Mouse (Mus musculus): Measurements from ENCODE around the gene Abhd10. TPM values are rescaled to one million over a fixed set of nuclear protein-coding genes. Genes with fewer than 3 reads are reported as not detected.

The Abhd10 gene
- total and polyA plus RNA-seq, 3 experiments, result 11.5 to 17.1 (median 15.8) TPM

DNA sequence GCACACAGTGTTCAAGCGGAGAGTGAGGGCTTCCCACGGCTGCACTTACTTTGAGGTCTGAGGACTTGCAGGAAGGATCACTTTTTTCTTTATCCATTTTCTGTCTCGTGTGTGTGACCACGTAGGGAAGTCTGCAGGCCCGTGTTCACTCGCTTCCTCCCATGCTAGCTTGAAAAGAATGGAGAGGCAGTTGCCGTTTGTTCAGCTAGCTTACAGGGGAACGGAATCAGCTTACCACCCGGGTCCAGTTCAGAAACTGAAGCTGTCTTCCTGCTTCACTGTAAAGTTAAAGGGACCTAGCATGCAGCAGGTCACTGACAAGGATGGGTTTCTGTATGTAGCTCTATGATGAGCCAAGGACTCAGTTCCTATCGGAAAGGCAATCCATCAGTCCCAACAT lies 49.2 kb downstream of the Abhd10 start, which contains the start of gene Tmprss7:
Gene Tmprss7, minus strand, starts transcription at position 101 of the 400 bp plus-strand sequence.
- Histone ChIP-seq H3K27ac (no peak within 1 kb of the TSS), H3K79me2 (replicated peaks; ENCODE audit: control insufficient read depth, insufficient read depth, low read length) (no peaks in the 10 kb centered on the region), H3K27me3 (ENCODE audit: control insufficient read depth, insufficient read depth, low read length) (no peaks in the 10 kb centered on the region), H3K9ac (ENCODE audit: low read depth, low read length) (no peak within 1 kb of the TSS), H3K4me1 (ENCODE audit: control insufficient read depth, insufficient read depth, low read length) (no peaks in the 10 kb centered on the region), H3K36me3 (ENCODE audit: control insufficient read depth, insufficient read depth, low read length) (no peaks in the 10 kb centered on the region), H3K4me3 (no peak within 1 kb of the TSS)
- 61% methylated on average over 10 of the region's 10 CpGs for WGBS
- TF ChIP-seq POLR2A (IDR thresholded peaks at IDR 0.05; ENCODE audit: insufficient read depth, low read depth, low read length) (no peak), CTCF (IDR thresholded peaks at IDR 0.05) (no peak), EP300 (IDR thresholded peaks at IDR 0.05; ENCODE audit: insufficient read depth, low read depth, low read length) (no peak)
- DNase-seq, result no peak
- intact Hi-C loops (cut with DNase I), result no loop called here

DNA sequence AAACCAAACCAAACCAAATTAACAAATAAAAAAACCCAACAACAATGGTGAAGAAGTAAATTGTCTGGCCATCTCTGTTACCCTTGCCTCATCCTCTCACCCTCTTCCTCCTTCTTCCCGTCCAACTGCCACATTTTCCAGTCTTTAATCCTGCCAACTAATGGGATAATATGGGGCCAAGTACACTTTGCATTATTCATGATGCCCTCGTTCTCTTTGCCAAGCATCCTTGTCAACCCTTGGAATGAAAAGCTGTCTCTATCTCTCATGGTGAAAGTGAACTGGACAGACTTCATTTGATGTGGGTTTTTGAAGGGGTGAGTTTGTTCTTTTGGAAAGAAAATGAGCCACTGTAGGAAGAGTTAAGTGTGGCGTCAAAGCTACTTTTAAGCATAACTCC lies 49.9 kb downstream of the Abhd10 start:
- intact Hi-C loops (cut with DNase I), result no loop called here
- TF ChIP-seq CTCF (IDR thresholded peaks at IDR 0.05), result no peak
- no peak for TF ChIP-seq POLR2A (IDR thresholded peaks at IDR 0.05; ENCODE audit: insufficient read depth, low read depth, low read length)
- no peak for TF ChIP-seq EP300 (IDR thresholded peaks at IDR 0.05; ENCODE audit: insufficient read depth, low read depth, low read length)
- Histone ChIP-seq H3K36me3 (ENCODE audit: control insufficient read depth, insufficient read depth, low read length) (no peaks in the 10 kb centered on the region), H3K79me2 (replicated peaks; ENCODE audit: control insufficient read depth, insufficient read depth, low read length) (no peaks in the 10 kb centered on the region), H3K4me3 (no peak overlapping the region), H3K4me1 (ENCODE audit: control insufficient read depth, insufficient read depth, low read length) (no peaks in the 10 kb centered on the region), H3K27me3 (ENCODE audit: control insufficient read depth, insufficient read depth, low read length) (no peaks in the 10 kb centered on the region), H3K27ac (no peak overlapping the region), H3K9ac (ENCODE audit: low read depth, low read length) (no peak overlapping the region)
- 64% methylated on average over 3 of the region's 3 CpGs for whole genome bisulfite sequencing
- no peak for DNase-seq

DNA sequence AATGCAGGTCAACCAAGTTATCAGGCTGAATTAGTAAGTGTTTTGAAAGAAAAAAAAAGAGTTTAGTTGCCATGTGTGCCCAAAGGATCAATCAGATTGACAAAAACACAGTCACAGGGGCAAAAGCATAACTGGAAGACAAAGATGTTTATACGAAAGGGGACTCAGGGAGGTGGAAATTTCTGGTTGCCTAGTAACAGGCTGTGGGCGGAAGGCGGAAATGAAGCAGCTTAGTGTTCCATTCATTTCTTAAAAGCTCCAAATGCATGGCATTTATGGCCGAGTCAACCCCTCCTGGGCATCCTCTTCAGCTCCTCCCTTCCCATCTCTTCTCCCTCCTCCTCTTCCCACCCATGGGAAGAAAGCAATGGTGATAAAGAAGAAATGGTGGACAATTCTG lies 52.6 kb downstream of the Abhd10 start:
- intact Hi-C loops (cut with DNase I), result no loop called here
- 38% methylated on average over 4 of the region's 4 CpGs for WGBS
- no peak for TF ChIP-seq CTCF (IDR thresholded peaks at IDR 0.05)
- TF ChIP-seq EP300 (IDR thresholded peaks at IDR 0.05; ENCODE audit: insufficient read depth, low read depth, low read length), result no peak
- no peak for TF ChIP-seq POLR2A (IDR thresholded peaks at IDR 0.05; ENCODE audit: insufficient read depth, low read depth, low read length)
- H3K27me3 ChIP-seq (ENCODE audit: control insufficient read depth, insufficient read depth, low read length), result no peaks in the 10 kb centered on the region
- H3K79me2 ChIP-seq (replicated peaks; ENCODE audit: control insufficient read depth, insufficient read depth, low read length), result no peaks in the 10 kb centered on the region
- no peak overlapping the region for H3K27ac ChIP-seq
- no peak overlapping the region for H3K9ac ChIP-seq (ENCODE audit: low read depth, low read length)
- no peak overlapping the region for H3K4me3 ChIP-seq
- no peaks in the 10 kb centered on the region for H3K4me1 ChIP-seq (ENCODE audit: control insufficient read depth, insufficient read depth, low read length)
- H3K36me3 ChIP-seq (ENCODE audit: control insufficient read depth, insufficient read depth, low read length), result no peaks in the 10 kb centered on the region
- no peak for DNase-seq

DNA sequence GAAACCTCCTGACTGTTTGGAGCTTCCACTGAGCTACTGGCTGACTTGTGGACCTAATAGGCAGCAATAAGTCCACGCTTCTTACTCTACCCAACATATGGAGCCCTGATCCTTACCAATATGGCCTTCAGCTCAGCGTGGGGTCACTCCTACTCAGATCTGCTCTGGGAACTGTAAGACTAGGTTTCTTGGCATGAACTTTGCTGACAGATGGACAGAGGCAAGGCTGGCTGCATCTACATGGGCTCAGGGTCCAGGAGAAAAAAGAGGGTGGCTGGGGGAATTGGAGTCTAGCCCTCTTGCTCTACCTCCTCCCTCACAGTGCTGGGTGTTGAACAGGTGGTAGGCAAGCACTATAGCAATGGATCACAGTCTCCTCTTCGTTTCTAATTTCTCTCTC lies 55.9 kb downstream of the Abhd10 start:
- Histone ChIP-seq H3K4me1 (ENCODE audit: control insufficient read depth, insufficient read depth, low read length) (no peaks in the 10 kb centered on the region), H3K27me3 (ENCODE audit: control insufficient read depth, insufficient read depth, low read length) (no peaks in the 10 kb centered on the region), H3K36me3 (ENCODE audit: control insufficient read depth, insufficient read depth, low read length) (no peaks in the 10 kb centered on the region), H3K79me2 (replicated peaks; ENCODE audit: control insufficient read depth, insufficient read depth, low read length) (no peaks in the 10 kb centered on the region), H3K27ac (no peak overlapping the region), H3K9ac (ENCODE audit: low read depth, low read length) (no peak overlapping the region), H3K4me3 (no peak overlapping the region)
- no peak for DNase-seq
- intact Hi-C loops (cut with DNase I), result no loop called here
- 79% methylated on average over 3 of the region's 3 CpGs for WGBS
- no peak for TF ChIP-seq CTCF (IDR thresholded peaks at IDR 0.05)
- no peak for TF ChIP-seq EP300 (IDR thresholded peaks at IDR 0.05; ENCODE audit: insufficient read depth, low read depth, low read length)

DNA sequence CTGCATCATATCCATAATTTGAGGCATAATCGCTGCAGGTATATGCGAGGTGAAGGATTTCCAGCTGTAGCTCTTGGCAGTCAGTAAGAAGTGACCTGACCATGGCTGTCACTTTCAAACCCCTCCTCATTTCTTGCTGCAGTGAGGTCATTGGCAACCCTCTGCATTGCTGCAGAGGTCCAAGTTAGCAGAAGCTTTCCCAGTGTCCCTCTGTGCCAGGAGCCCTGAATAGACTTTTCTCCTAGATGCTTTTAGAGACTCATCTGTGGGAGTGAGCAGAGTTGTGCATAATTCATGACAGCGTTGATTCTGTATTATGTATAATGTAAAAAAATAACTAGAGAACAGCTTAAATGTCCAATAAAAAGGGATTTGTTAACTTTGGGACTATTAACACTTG lies 57.5 kb downstream of the Abhd10 start:
- intact Hi-C loops (cut with DNase I), result loop anchor here (1.0 to 2.0 kb wide), 2 partner anchors 282 to 337 kb away; no protein-coding TSS in a partner anchor
- no peak for DNase-seq
- H3K27me3 ChIP-seq (ENCODE audit: control insufficient read depth, insufficient read depth, low read length), result no peaks in the 10 kb centered on the region
- 70% methylated on average over 3 of the region's 3 CpGs for WGBS
- no peak overlapping the region for H3K9ac ChIP-seq (ENCODE audit: low read depth, low read length)
- H3K27ac ChIP-seq, result no peak overlapping the region
- H3K79me2 ChIP-seq (replicated peaks; ENCODE audit: control insufficient read depth, insufficient read depth, low read length), result no peaks in the 10 kb centered on the region
- H3K4me1 ChIP-seq (ENCODE audit: control insufficient read depth, insufficient read depth, low read length), result no peaks in the 10 kb centered on the region
- H3K4me3 ChIP-seq, result no peak overlapping the region
- TF ChIP-seq EP300 (IDR thresholded peaks at IDR 0.05; ENCODE audit: insufficient read depth, low read depth, low read length) (no peak), POLR2A (IDR thresholded peaks at IDR 0.05; ENCODE audit: insufficient read depth, low read depth, low read length) (no peak), CTCF (IDR thresholded peaks at IDR 0.05) (no peak)
- H3K36me3 ChIP-seq (ENCODE audit: control insufficient read depth, insufficient read depth, low read length), result no peaks in the 10 kb centered on the region

DNA sequence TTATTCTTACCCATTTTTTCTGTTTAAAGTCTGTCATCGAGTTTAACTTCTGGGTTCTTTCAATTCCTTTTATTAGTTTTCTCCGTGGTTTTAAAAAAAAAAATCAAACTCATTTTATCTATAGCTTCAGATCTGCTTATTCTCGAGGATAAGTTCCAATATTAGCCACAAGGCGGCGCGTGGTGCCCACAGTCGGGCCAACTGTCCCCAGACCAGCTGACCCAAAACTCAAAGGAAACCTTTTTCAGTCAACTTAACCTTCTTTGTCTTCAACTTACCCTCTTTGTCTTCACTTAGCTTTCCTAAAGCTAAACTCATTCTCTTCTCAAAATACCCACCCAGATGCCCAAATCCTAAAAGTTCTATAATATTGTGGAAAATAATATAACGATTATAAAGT lies 57.9 kb downstream of the Abhd10 start:
- Histone ChIP-seq H3K79me2 (replicated peaks; ENCODE audit: control insufficient read depth, insufficient read depth, low read length) (no peaks in the 10 kb centered on the region), H3K4me1 (ENCODE audit: control insufficient read depth, insufficient read depth, low read length) (no peaks in the 10 kb centered on the region), H3K9ac (ENCODE audit: low read depth, low read length) (no peak overlapping the region), H3K27me3 (ENCODE audit: control insufficient read depth, insufficient read depth, low read length) (no peaks in the 10 kb centered on the region), H3K36me3 (ENCODE audit: control insufficient read depth, insufficient read depth, low read length) (no peaks in the 10 kb centered on the region), H3K4me3 (no peak overlapping the region), H3K27ac (no peak overlapping the region)
- intact Hi-C loops (cut with DNase I), result loop anchor here (1.0 to 2.0 kb wide), 2 partner anchors 282 to 337 kb away; no protein-coding TSS in a partner anchor
- 12% methylated on average over 8 of the region's 8 CpGs for WGBS
- peak; percentile 29 to 66 for DNase-seq
- TF ChIP-seq EP300 (IDR thresholded peaks at IDR 0.05; ENCODE audit: insufficient read depth, low read depth, low read length), result 0 out of 2 replicates have a peak, but pooled peaks have one; percentile 45
- TF ChIP-seq POLR2A (IDR thresholded peaks at IDR 0.05; ENCODE audit: insufficient read depth, low read depth, low read length), result no peak
- TF ChIP-seq CTCF (IDR thresholded peaks at IDR 0.05), result peak; percentile 97

Other genes starting within 250 kb of the Abhd10 start
- not detected for gene Gm609, start 250.0 kb downstream of the Abhd10 start, total RNA-seq (2021)
- gene Gm609, start 250.0 kb downstream of the Abhd10 start, polyA plus RNA-seq (2012; rRNA removed), result not detected in 2 replicates
- not detected for gene Gm17783, start 210.9 kb downstream of the Abhd10 start, total RNA-seq (2021)
- gene Gm17783, start 210.9 kb downstream of the Abhd10 start, polyA plus RNA-seq (2012; rRNA removed), result not detected in 2 replicates
- gene Slc9c1, start 207.6 kb downstream of the Abhd10 start, total RNA-seq (2021), result not detected
- gene Slc9c1, start 207.6 kb downstream of the Abhd10 start, polyA plus RNA-seq (2012; rRNA removed), result not detected in 2 replicates
- gene Gcsam, start 132.6 kb downstream of the Abhd10 start, total RNA-seq (2021), result under 1 TPM in 1 of 2 experiments, not detected in 1; 0.20 TPM
- gene Gcsam, start 132.6 kb downstream of the Abhd10 start, polyA plus RNA-seq (2012; rRNA removed), result 0.12 TPM in 1 of 2 replicates, not detected in the other
- gene BC016579, start 88.9 kb downstream of the Abhd10 start, total RNA-seq (2021), result not detected
- not detected in 2 replicates for gene BC016579, start 88.9 kb downstream of the Abhd10 start, polyA plus RNA-seq (2012; rRNA removed)
- not detected for gene Tmprss7, start 49.3 kb downstream of the Abhd10 start, total RNA-seq (2021)
- 0.06 TPM in 1 of 2 replicates, not detected in the other for gene Tmprss7, start 49.3 kb downstream of the Abhd10 start, polyA plus RNA-seq (2012; rRNA removed)
- gene Tagln3, start 18.3 kb downstream of the Abhd10 start, total RNA-seq (2021), result 1 to 10 TPM in 1 of 2 experiments, under 1 TPM in 1; 0.57 to 1.4 TPM
- 1.4 and 1.6 TPM in 2 replicates for gene Tagln3, start 18.3 kb downstream of the Abhd10 start, polyA plus RNA-seq (2012; rRNA removed)
- gene Phldb2, start 210.6 kb upstream of the Abhd10 start, total RNA-seq (2021), result 10 to 100 TPM; 10.9 to 13.0 TPM
- 3.6 and 6.9 TPM in 2 replicates for gene Phldb2, start 210.6 kb upstream of the Abhd10 start, polyA plus RNA-seq (2012; rRNA removed)

Measured in heart, adult 2 months (tissue).